Mouse (Mus musculus) forebrain, postnatal 0 days (tissue): ENCODE data around the gene Mrpl12. TPM values are rescaled to one million over a fixed set of nuclear protein-coding genes. Genes with fewer than 3 reads are reported as not detected.

ENCODE experiments used
- ATAC-seq: fragments of 200-750 bp; cut with Nextera tagmentation; 2 replicates; pipeline ENCODE4 v1.8.0; 2017; ENCODE audit warnings: mild to moderate bottlenecking, moderate library complexity
- DNase-seq: peaks from one replicate; pipeline ENCODE4 v3.0.0-alpha.2; 2015
- H3K27ac ChIP-seq: fragments of 300-500 bp; sonication (generic); 2 replicates; pipeline ENCODE4 v1.5.1; 2014; ENCODE audit warnings: low read depth, mild to moderate bottlenecking, antibody characterized with exemption, low read length, moderate library complexity, mixed read lengths
- H3K27me3 ChIP-seq: fragments of 300-500 bp; sonication (generic); 2 replicates; pipeline ENCODE4 v1.6.1; 2014; ENCODE audit warnings: mild to moderate bottlenecking, low read length, mixed read lengths; ENCODE audit not compliant: insufficient read depth
- H3K36me3 ChIP-seq: fragments of 300-500 bp; sonication (generic); 2 replicates; pipeline ENCODE4 v1.6.1; 2014; ENCODE audit warnings: mild to moderate bottlenecking, moderate library complexity; ENCODE audit not compliant: insufficient read depth
- H3K4me1 ChIP-seq: fragments of 300-500 bp; sonication (generic); 2 replicates; pipeline ENCODE4 v1.6.1; 2014; ENCODE audit warnings: antibody characterized with exemption; ENCODE audit not compliant: insufficient read depth
- H3K4me2 ChIP-seq: fragments of 300-500 bp; sonication (generic); 2 replicates; pipeline ENCODE4 v1.6.1; 2014; ENCODE audit warnings: low read depth, mild to moderate bottlenecking, moderate library complexity
- H3K4me3 ChIP-seq: fragments of 300-500 bp; sonication (generic); 2 replicates; pipeline ENCODE4 v1.5.1; 2014; ENCODE audit warnings: low read depth, low read length, mixed read lengths
- H3K9ac ChIP-seq: fragments of 300-500 bp; sonication (generic); 2 replicates; pipeline ENCODE4 v1.6.1; 2014; ENCODE audit warnings: mild to moderate bottlenecking
- H3K9me3 ChIP-seq: fragments of 300-500 bp; sonication (generic); 2 replicates; pipeline ENCODE4 v1.6.1; 2016; ENCODE audit warnings: low read length
- CTCF ChIP-seq: sonication (generic); IDR thresholded peaks from 2 replicates; pipeline ENCODE4 v1.5.1; 2016; ENCODE audit warnings: antibody characterized with exemption, control low read depth, low read depth
- WGBS: fragments of 180-500 bp; shearing (Covaris S2); extraction: QIAGEN DNeasy Blood & Tissue Kit; methylation state at CpG from one replicate; pipeline ENCODE4 v1.1.7; 2014; 5-methylcytosine and 5-hydroxymethylcytosine counted together
- polyA plus RNA-seq: library from polyadenylated mRNA; unstranded; fragments of >200 nt; fragmentation: Nextera tagmentation; extraction: Ambion mirVana; gene quantifications from 2 replicates; pipeline ENCODE4 v1.2.1, GENCODE M21; 2015
- total RNA-seq: library from RNA; depleted of rRNA; stranded (reverse); fragments of >200 nt; gene quantifications from 2 replicates; pipeline ENCODE4 v1.2.3, GENCODE M21; 2014

Mrpl12 gene
- total and polyA plus RNA-seq, 2 experiments from 2014 or later, result 42.6 to 143 TPM

GRCm38 (mm10) chr11:120517147-120517546 is 32.7 kb downstream of the Mrpl12 start:
- Histone ChIP-seq H3K36me3 (no peaks in the 10 kb centered on the region), H3K9ac (no peak overlapping the region), H3K4me3 (no peak overlapping the region), H3K9me3 (no peaks in the 10 kb centered on the region), H3K27me3 (no peaks in the 10 kb centered on the region), H3K4me2 (no peak overlapping the region), H3K4me1 (no peaks in the 10 kb centered on the region), H3K27ac (no peak overlapping the region)
- ATAC-seq (no peak), DNase-seq (no peak)
- no peak for TF ChIP-seq CTCF
- 75% methylated on average over 4 of the region's 4 CpGs for WGBS

DNA sequence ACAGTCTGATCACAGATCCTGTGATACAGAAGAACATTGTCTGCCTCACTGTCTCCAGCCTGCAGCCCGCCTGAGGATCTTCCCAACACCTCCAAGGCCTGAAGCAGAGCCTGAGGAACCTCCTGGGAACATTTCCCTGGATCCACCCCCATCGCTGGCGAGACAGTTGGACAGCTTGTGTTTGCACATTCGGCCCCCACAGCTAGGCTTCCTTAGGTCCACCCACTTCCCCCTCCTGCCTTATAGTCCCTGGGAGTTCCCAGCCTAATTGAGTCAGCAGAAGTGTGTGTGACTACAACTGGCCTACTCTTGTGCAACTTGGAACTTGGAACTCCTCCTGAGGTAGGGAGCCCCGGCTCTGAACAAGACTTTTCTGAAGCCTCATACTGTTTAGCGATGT is 33.6 kb downstream of the Mrpl12 start:
- no peaks in the 10 kb centered on the region for H3K36me3 ChIP-seq
- no peaks in the 10 kb centered on the region for H3K27me3 ChIP-seq
- no peak overlapping the region for H3K27ac ChIP-seq
- H3K4me3 ChIP-seq, result no peak overlapping the region
- TF ChIP-seq CTCF, result no peak
- no peaks in the 10 kb centered on the region for H3K9me3 ChIP-seq
- ATAC-seq (no peak), DNase-seq (no peak)
- WGBS, result 67% methylated on average over 6 of the region's 6 CpGs
- H3K4me1 ChIP-seq, result no peaks in the 10 kb centered on the region
- no peak overlapping the region for H3K9ac ChIP-seq
- no peak overlapping the region for H3K4me2 ChIP-seq

GRCm38 (mm10) chr11:120518558-120518957 is 34.1 kb downstream of the Mrpl12 start:
- no peak overlapping the region for H3K27ac ChIP-seq

GRCm38 (mm10) chr11:120519738-120520137 is 35.3 kb downstream of the Mrpl12 start:
- ATAC-seq (no peak), DNase-seq (no peak)
- 38% methylated on average over 9 of the region's 9 CpGs for WGBS
- Histone ChIP-seq H3K4me1 (no peaks in the 10 kb centered on the region), H3K36me3 (no peaks in the 10 kb centered on the region), H3K9ac (no peak overlapping the region), H3K4me3 (no peak overlapping the region), H3K27ac (no peak overlapping the region), H3K4me2 (no peak overlapping the region), H3K27me3 (no peaks in the 10 kb centered on the region), H3K9me3 (no peaks in the 10 kb centered on the region)
- no peak for TF ChIP-seq CTCF

More at GRCm38 (mm10) chr11:120518558-120518957, 34.1 kb downstream of the Mrpl12 start:
- Histone ChIP-seq H3K4me3 (no peak overlapping the region), H3K27me3 (no peaks in the 10 kb centered on the region), H3K9ac (no peak overlapping the region), H3K9me3 (no peaks in the 10 kb centered on the region), H3K4me1 (no peaks in the 10 kb centered on the region), H3K36me3 (no peaks in the 10 kb centered on the region), H3K4me2 (no peak overlapping the region)
- no peak for DNase-seq
- no peak for ATAC-seq
- TF ChIP-seq CTCF, result no peak
- 72% methylated on average over 6 of the region's 6 CpGs for WGBS

- WGBS, result 72% methylated on average over 9 of the region's 9 CpGs
- Histone ChIP-seq H3K4me3 (no peak overlapping the region), H3K4me1 (no peaks in the 10 kb centered on the region), H3K9ac (no peak overlapping the region), H3K27me3 (no peaks in the 10 kb centered on the region), H3K36me3 (no peaks in the 10 kb centered on the region), H3K27ac (0 out of 2 replicates have a peak overlapping the region, but pooled peaks have one; percentile 15), H3K4me2 (no peak overlapping the region), H3K9me3 (no peaks in the 10 kb centered on the region)
- ATAC-seq (no peak), DNase-seq (no peak)
- TF ChIP-seq CTCF, result no peak
These were observed 36.1 kb downstream of the Mrpl12 start for GRCm38 (mm10) chr11:120520498-120520897.

DNA sequence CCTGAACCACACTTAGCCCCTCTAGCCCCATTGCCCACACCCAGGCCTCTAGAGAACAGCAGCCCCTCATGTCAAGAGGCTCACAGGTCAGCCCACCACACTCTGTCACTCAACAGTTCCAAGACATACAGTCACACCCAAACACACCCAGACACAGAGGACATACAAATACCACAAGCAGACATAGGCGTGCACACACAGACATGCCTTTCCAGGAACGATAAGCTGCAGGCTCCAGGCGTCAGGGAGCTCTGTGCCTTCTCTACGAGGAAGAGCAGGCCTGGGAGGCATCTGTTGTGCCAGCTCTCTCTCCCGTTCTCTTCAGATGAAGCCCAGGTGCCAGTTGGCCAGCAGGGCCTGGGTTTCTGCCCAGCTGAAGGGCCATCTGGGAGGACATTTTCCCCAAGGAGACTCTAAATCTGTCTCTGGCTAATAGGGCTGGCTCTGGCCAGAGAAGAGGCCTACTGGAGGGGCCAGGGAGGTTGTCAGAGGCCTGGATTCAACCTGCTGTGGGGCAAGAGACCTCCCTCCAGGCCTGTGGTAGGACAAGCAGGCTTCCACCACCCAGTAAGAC is 36.6 kb downstream of the Mrpl12 start:
- Histone ChIP-seq H3K4me2 (no peak overlapping the region), H3K4me1 (no peaks in the 10 kb centered on the region), H3K36me3 (no peaks in the 10 kb centered on the region), H3K9me3 (no peaks in the 10 kb centered on the region), H3K27ac (0 out of 2 replicates have a peak overlapping the region, but pooled peaks have one; percentile 15), H3K4me3 (no peak overlapping the region), H3K27me3 (no peaks in the 10 kb centered on the region), H3K9ac (peak overlapping the region; percentile 18; the same call in 1 of the 2 replicates)
- no peak for ATAC-seq
- TF ChIP-seq CTCF, result no peak
- DNase-seq, result peak; percentile 63
- 61% methylated on average over 5 of the region's 5 CpGs for WGBS

DNA sequence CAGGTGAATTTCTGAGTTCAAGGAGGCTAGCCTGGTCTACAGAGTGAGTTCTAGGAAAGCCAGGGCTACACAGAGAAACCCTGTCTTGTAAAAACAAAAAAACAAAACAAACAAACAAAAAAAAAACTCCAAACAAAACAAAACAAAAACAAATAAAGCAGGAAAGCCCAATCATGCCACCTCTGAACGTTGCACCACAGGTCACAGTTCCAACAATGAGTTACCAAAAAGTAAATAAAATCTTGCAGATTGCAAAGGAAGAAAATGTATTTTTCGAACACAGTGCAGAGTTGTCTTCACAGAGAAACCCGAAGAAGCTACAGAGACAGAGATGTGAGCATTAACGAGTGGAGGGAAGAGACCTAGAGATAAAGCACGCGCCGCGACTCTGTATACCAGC is 38.2 kb downstream of the Mrpl12 start:
- 87% methylated on average over 8 of the region's 8 CpGs for WGBS
- TF ChIP-seq CTCF, result no peak
- Histone ChIP-seq H3K4me2 (no peak overlapping the region), H3K9ac (no peak overlapping the region), H3K27ac (no peak overlapping the region), H3K27me3 (no peaks in the 10 kb centered on the region), H3K4me3 (no peak overlapping the region), H3K4me1 (no peaks in the 10 kb centered on the region), H3K36me3 (no peaks in the 10 kb centered on the region), H3K9me3 (no peaks in the 10 kb centered on the region)
- DNase-seq (no peak), ATAC-seq (no peak)

- no peak for TF ChIP-seq CTCF
- Histone ChIP-seq H3K4me2 (no peak overlapping the region), H3K9ac (no peak overlapping the region)
These were observed 41.5 kb downstream of the Mrpl12 start for GRCm38 (mm10) chr11:120525959-120526358.

More at GRCm38 (mm10) chr11:120525959-120526358, 41.5 kb downstream of the Mrpl12 start:
- Histone ChIP-seq H3K4me1 (no peaks in the 10 kb centered on the region), H3K9me3 (no peaks in the 10 kb centered on the region), H3K27me3 (peaks cover 21% of the 10 kb centered on the region), H3K36me3 (no peaks in the 10 kb centered on the region), H3K4me3 (no peak overlapping the region), H3K27ac (no peak overlapping the region)
- no peak for DNase-seq
- 85% methylated on average over 2 of the region's 2 CpGs for WGBS
- ATAC-seq, result no peak
